Mouse (Mus musculus): ENCODE results near the gene Aldh3b3. TPM values are rescaled to one million over a fixed set of nuclear protein-coding genes. Genes with fewer than 3 reads are reported as not detected.
A peak's percentile ranks its signal among the peaks of the same experiment; 100 is the strongest.
"Not testable (repeated sequence)": the region's sequence is repeated elsewhere in the genome, so short reads cannot be mapped to it uniquely, and the experiment has no call there.

Gene Aldh3b3
- polyA plus RNA-seq, 1 experiment: not detected

- no peaks in the 10 kb centered on the region for H3K27me3 ChIP-seq (ENCODE audit: control insufficient read depth, insufficient read depth, low read length, poor library complexity, severe bottlenecking)
Observed at GRCm38 (mm10) chr19:3972229-3972628, 13.8 kb downstream of the Aldh3b3 start, which contains the start of gene Aldh3b2. TSS of gene Aldh3b2 (plus strand) at chr19:3972328.

GRCm38 (mm10) chr19:3974608-3975007, 16.2 kb downstream of the Aldh3b3 start:
- H3K9me3 ChIP-seq (replicated peaks; ENCODE audit: control insufficient read depth, insufficient read depth, low read length, poor library complexity, severe bottlenecking): not testable (repeated sequence)

More at GRCm38 (mm10) chr19:3972229-3972628, 13.8 kb downstream of the Aldh3b3 start, which contains the start of gene Aldh3b2:
- no peaks in the 10 kb centered on the region for H3K4me1 ChIP-seq (ENCODE audit: control insufficient read depth, insufficient read depth, low read length)
- TF ChIP-seq EP300 (IDR thresholded peaks at IDR 0.05; ENCODE audit: insufficient read depth, low read depth, low read length): 0 out of 2 replicates have a peak, but pooled peaks have one; percentile 4
- no peak for TF ChIP-seq CTCF (IDR thresholded peaks at IDR 0.05; ENCODE audit: low read depth, low read length)
- no peak within 1 kb of the TSS for H3K4me3 ChIP-seq (ENCODE audit: low read depth, low read length)
- no peak within 1 kb of the TSS for H3K27ac ChIP-seq (ENCODE audit: insufficient read depth, low read length)
- H3K36me3 ChIP-seq (ENCODE audit: control insufficient read depth, insufficient read depth, low read length, poor library complexity, severe bottlenecking): no peaks in the 10 kb centered on the region
- no peak within 1 kb of the TSS for H3K9ac ChIP-seq (ENCODE audit: low read depth, poor library complexity, severe bottlenecking)
- no peaks in the 10 kb centered on the region for H3K9me3 ChIP-seq (replicated peaks; ENCODE audit: control insufficient read depth, insufficient read depth, low read length, poor library complexity, severe bottlenecking)

GRCm38 (mm10) chr19:3975866-3976265, 17.4 kb downstream of the Aldh3b3 start:
- H3K27ac ChIP-seq (ENCODE audit: insufficient read depth, low read length): no peak overlapping the region
- TF ChIP-seq POLR2A (IDR thresholded peaks at IDR 0.05; ENCODE audit: insufficient read depth, low read length) (no peak), CTCF (IDR thresholded peaks at IDR 0.05; ENCODE audit: low read depth, low read length) (no peak), EP300 (IDR thresholded peaks at IDR 0.05; ENCODE audit: insufficient read depth, low read depth, low read length) (no peak)
- no peaks in the 10 kb centered on the region for H3K27me3 ChIP-seq (ENCODE audit: control insufficient read depth, insufficient read depth, low read length, poor library complexity, severe bottlenecking)
- no peak overlapping the region for H3K4me3 ChIP-seq (ENCODE audit: low read depth, low read length)
- H3K36me3 ChIP-seq (ENCODE audit: control insufficient read depth, insufficient read depth, low read length, poor library complexity, severe bottlenecking): no peaks in the 10 kb centered on the region
- no peak overlapping the region for H3K9ac ChIP-seq (ENCODE audit: low read depth, poor library complexity, severe bottlenecking)
- H3K9me3 ChIP-seq (replicated peaks; ENCODE audit: control insufficient read depth, insufficient read depth, low read length, poor library complexity, severe bottlenecking): no peaks in the 10 kb centered on the region
- no peaks in the 10 kb centered on the region for H3K4me1 ChIP-seq (ENCODE audit: control insufficient read depth, insufficient read depth, low read length)

More at GRCm38 (mm10) chr19:3974608-3975007, 16.2 kb downstream of the Aldh3b3 start:
- not testable (repeated sequence) for H3K27me3 ChIP-seq (ENCODE audit: control insufficient read depth, insufficient read depth, low read length, poor library complexity, severe bottlenecking); H3K4me3 ChIP-seq (ENCODE audit: low read depth, low read length); H3K9ac ChIP-seq (ENCODE audit: low read depth, poor library complexity, severe bottlenecking); H3K4me1 ChIP-seq (ENCODE audit: control insufficient read depth, insufficient read depth, low read length); H3K27ac ChIP-seq (ENCODE audit: insufficient read depth, low read length); H3K36me3 ChIP-seq (ENCODE audit: control insufficient read depth, insufficient read depth, low read length, poor library complexity, severe bottlenecking)

- no peak overlapping the region for H3K27ac ChIP-seq (ENCODE audit: insufficient read depth, low read length)
Observed at GRCm38 (mm10) chr19:3980309-3980708, 21.9 kb downstream of the Aldh3b3 start.

GRCm38 (mm10) chr19:3980917-3981316, 22.5 kb downstream of the Aldh3b3 start:
- Histone ChIP-seq H3K4me3 (ENCODE audit: low read depth, low read length) (no peak overlapping the region), H3K27ac (ENCODE audit: insufficient read depth, low read length) (no peak overlapping the region), H3K27me3 (ENCODE audit: control insufficient read depth, insufficient read depth, low read length, poor library complexity, severe bottlenecking) (no peaks in the 10 kb centered on the region), H3K4me1 (ENCODE audit: control insufficient read depth, insufficient read depth, low read length) (peaks cover 2% of the 10 kb centered on the region), H3K9me3 (replicated peaks; ENCODE audit: control insufficient read depth, insufficient read depth, low read length, poor library complexity, severe bottlenecking) (no peaks in the 10 kb centered on the region), H3K36me3 (ENCODE audit: control insufficient read depth, insufficient read depth, low read length, poor library complexity, severe bottlenecking) (no peaks in the 10 kb centered on the region), H3K9ac (ENCODE audit: low read depth, poor library complexity, severe bottlenecking) (no peak overlapping the region)
- TF ChIP-seq EP300 (IDR thresholded peaks at IDR 0.05; ENCODE audit: insufficient read depth, low read depth, low read length): no peak
- TF ChIP-seq CTCF (IDR thresholded peaks at IDR 0.05; ENCODE audit: low read depth, low read length): no peak
- no peak for TF ChIP-seq POLR2A (IDR thresholded peaks at IDR 0.05; ENCODE audit: insufficient read depth, low read length)

More at GRCm38 (mm10) chr19:3980309-3980708, 21.9 kb downstream of the Aldh3b3 start:
- Histone ChIP-seq H3K4me1 (ENCODE audit: control insufficient read depth, insufficient read depth, low read length) (peaks cover 2% of the 10 kb centered on the region), H3K9me3 (replicated peaks; ENCODE audit: control insufficient read depth, insufficient read depth, low read length, poor library complexity, severe bottlenecking) (no peaks in the 10 kb centered on the region), H3K9ac (ENCODE audit: low read depth, poor library complexity, severe bottlenecking) (no peak overlapping the region), H3K36me3 (ENCODE audit: control insufficient read depth, insufficient read depth, low read length, poor library complexity, severe bottlenecking) (no peaks in the 10 kb centered on the region), H3K4me3 (ENCODE audit: low read depth, low read length) (no peak overlapping the region), H3K27me3 (ENCODE audit: control insufficient read depth, insufficient read depth, low read length, poor library complexity, severe bottlenecking) (no peaks in the 10 kb centered on the region)
- TF ChIP-seq POLR2A (IDR thresholded peaks at IDR 0.05; ENCODE audit: insufficient read depth, low read length): no peak
- peak; percentile 51 for TF ChIP-seq CTCF (IDR thresholded peaks at IDR 0.05; ENCODE audit: low read depth, low read length)
- no peak for TF ChIP-seq EP300 (IDR thresholded peaks at IDR 0.05; ENCODE audit: insufficient read depth, low read depth, low read length)

GRCm38 (mm10) chr19:3983527-3984200, 25.2 kb downstream of the Aldh3b3 start:
- Histone ChIP-seq H3K36me3 (ENCODE audit: control insufficient read depth, insufficient read depth, low read length, poor library complexity, severe bottlenecking) (no peaks in the 10 kb centered on the region), H3K9me3 (replicated peaks; ENCODE audit: control insufficient read depth, insufficient read depth, low read length, poor library complexity, severe bottlenecking) (no peaks in the 10 kb centered on the region), H3K4me3 (ENCODE audit: low read depth, low read length) (no peak overlapping the region), H3K9ac (ENCODE audit: low read depth, poor library complexity, severe bottlenecking) (no peak overlapping the region), H3K27ac (ENCODE audit: insufficient read depth, low read length) (no peak overlapping the region), H3K27me3 (ENCODE audit: control insufficient read depth, insufficient read depth, low read length, poor library complexity, severe bottlenecking) (no peaks in the 10 kb centered on the region), H3K4me1 (ENCODE audit: control insufficient read depth, insufficient read depth, low read length) (peaks cover 4% of the 10 kb centered on the region)
- TF ChIP-seq CTCF (IDR thresholded peaks at IDR 0.05; ENCODE audit: low read depth, low read length) (no peak), POLR2A (IDR thresholded peaks at IDR 0.05; ENCODE audit: insufficient read depth, low read length) (no peak), EP300 (IDR thresholded peaks at IDR 0.05; ENCODE audit: insufficient read depth, low read depth, low read length) (no peak)
